Mouse (Mus musculus) forebrain, postnatal 0 days (tissue): Measurements from ENCODE around the gene Rhbdf2. TPM values are rescaled to one million over a fixed set of nuclear protein-coding genes. Genes with fewer than 3 reads are reported as not detected.

Experiments
- ATAC-seq: fragments of 200-750 bp; cut with Nextera tagmentation; 2 replicates; pipeline ENCODE4 v1.8.0; 2017; ENCODE audit warnings: mild to moderate bottlenecking, moderate library complexity
- DNase-seq: peaks from one replicate; pipeline ENCODE4 v3.0.0-alpha.2; 2015
- H3K27ac ChIP-seq: fragments of 300-500 bp; sonication (generic); 2 replicates; pipeline ENCODE4 v1.5.1; 2014; ENCODE audit warnings: low read depth, mild to moderate bottlenecking, antibody characterized with exemption, low read length, moderate library complexity, mixed read lengths
- H3K27me3 ChIP-seq: fragments of 300-500 bp; sonication (generic); 2 replicates; pipeline ENCODE4 v1.6.1; 2014; ENCODE audit warnings: mild to moderate bottlenecking, low read length, mixed read lengths; ENCODE audit not compliant: insufficient read depth
- H3K36me3 ChIP-seq: fragments of 300-500 bp; sonication (generic); 2 replicates; pipeline ENCODE4 v1.6.1; 2014; ENCODE audit warnings: mild to moderate bottlenecking, moderate library complexity; ENCODE audit not compliant: insufficient read depth
- H3K4me1 ChIP-seq: fragments of 300-500 bp; sonication (generic); 2 replicates; pipeline ENCODE4 v1.6.1; 2014; ENCODE audit warnings: antibody characterized with exemption; ENCODE audit not compliant: insufficient read depth
- H3K4me2 ChIP-seq: fragments of 300-500 bp; sonication (generic); 2 replicates; pipeline ENCODE4 v1.6.1; 2014; ENCODE audit warnings: low read depth, mild to moderate bottlenecking, moderate library complexity
- H3K4me3 ChIP-seq: fragments of 300-500 bp; sonication (generic); 2 replicates; pipeline ENCODE4 v1.5.1; 2014; ENCODE audit warnings: low read depth, low read length, mixed read lengths
- H3K9ac ChIP-seq: fragments of 300-500 bp; sonication (generic); 2 replicates; pipeline ENCODE4 v1.6.1; 2014; ENCODE audit warnings: mild to moderate bottlenecking
- H3K9me3 ChIP-seq: fragments of 300-500 bp; sonication (generic); 2 replicates; pipeline ENCODE4 v1.6.1; 2016; ENCODE audit warnings: low read length
- CTCF ChIP-seq: sonication (generic); IDR thresholded peaks from 2 replicates; pipeline ENCODE4 v1.5.1; 2016; ENCODE audit warnings: antibody characterized with exemption, control low read depth, low read depth
- WGBS: fragments of 180-500 bp; shearing (Covaris S2); extraction: QIAGEN DNeasy Blood & Tissue Kit; methylation state at CpG from one replicate; pipeline ENCODE4 v1.1.7; 2014; 5-methylcytosine and 5-hydroxymethylcytosine counted together
- polyA plus RNA-seq: library from polyadenylated mRNA; unstranded; fragments of >200 nt; fragmentation: Nextera tagmentation; extraction: Ambion mirVana; gene quantifications from 2 replicates; pipeline ENCODE4 v1.2.1, GENCODE M21; 2015
- total RNA-seq: library from RNA; depleted of rRNA; stranded (reverse); fragments of >200 nt; gene quantifications from 2 replicates; pipeline ENCODE4 v1.2.3, GENCODE M21; 2014

Rhbdf2 gene
- total and polyA plus RNA-seq, 2 experiments from 2014 or later: 0.97 to 1.9 TPM

- Histone ChIP-seq H3K4me2 (no peak overlapping the region), H3K4me1 (peaks cover 12% of the 10 kb centered on the region; the same call in 1 of the 2 replicates), H3K27me3 (no peaks in the 10 kb centered on the region), H3K36me3 (no peaks in the 10 kb centered on the region), H3K4me3 (no peak overlapping the region), H3K9me3 (no peaks in the 10 kb centered on the region), H3K27ac (no peak overlapping the region), H3K9ac (no peak overlapping the region)
- 69% methylated on average over 18 of the region's 18 CpGs for WGBS
- ATAC-seq (no peak), DNase-seq (no peak)
- TF ChIP-seq CTCF: no peak
Observed at GRCm38 (mm10) chr11:116648213-116648921, 21.5 kb upstream of the Rhbdf2 start.

- Histone ChIP-seq H3K9ac (no peak overlapping the region), H3K9me3 (no peaks in the 10 kb centered on the region), H3K4me1 (peaks cover 13% of the 10 kb centered on the region; the same call in 1 of the 2 replicates), H3K36me3 (no peaks in the 10 kb centered on the region), H3K27ac (no peak overlapping the region), H3K4me3 (no peak overlapping the region), H3K27me3 (no peaks in the 10 kb centered on the region), H3K4me2 (no peak overlapping the region)
- TF ChIP-seq CTCF: no peak
- 67% methylated on average over 11 of the region's 11 CpGs for WGBS
- no peak for ATAC-seq
- DNase-seq: no peak
Observed at GRCm38 (mm10) chr11:116647340-116647991, 20.6 kb upstream of the Rhbdf2 start.

DNA sequence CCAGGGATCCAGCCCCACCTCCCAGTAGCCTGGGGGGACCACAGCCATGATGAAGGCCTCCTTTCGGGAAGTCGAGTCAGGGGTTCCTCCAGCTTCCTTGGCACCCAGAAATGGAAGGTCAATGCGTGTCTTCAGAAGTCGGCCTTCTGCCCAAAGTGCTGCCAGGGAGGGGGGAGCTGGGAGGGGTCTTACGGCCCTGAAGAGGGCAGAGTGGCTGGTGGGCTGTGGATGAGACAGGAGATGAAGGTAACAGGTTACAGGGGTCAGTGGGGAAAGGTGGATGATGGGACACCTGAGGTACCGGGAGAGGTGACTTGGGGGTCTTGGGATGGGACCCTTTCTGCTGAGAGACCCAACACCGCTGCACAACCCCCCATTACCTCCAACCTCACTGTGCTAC lies 20.0 kb upstream of the Rhbdf2 start:
- DNase-seq: no peak
- TF ChIP-seq CTCF: no peak
- Histone ChIP-seq H3K4me1 (peaks cover 13% of the 10 kb centered on the region; the same call in 1 of the 2 replicates), H3K9ac (no peak overlapping the region), H3K36me3 (no peaks in the 10 kb centered on the region), H3K4me3 (no peak overlapping the region), H3K27me3 (no peaks in the 10 kb centered on the region), H3K27ac (no peak overlapping the region), H3K9me3 (no peaks in the 10 kb centered on the region), H3K4me2 (no peak overlapping the region)
- WGBS: 85% methylated on average over 7 of the region's 7 CpGs
- no peak for ATAC-seq

- WGBS: 72% methylated on average over 11 of the region's 11 CpGs
- H3K27ac ChIP-seq: no peak overlapping the region
- H3K4me2 ChIP-seq: no peak overlapping the region
- TF ChIP-seq CTCF: no peak
- H3K4me1 ChIP-seq: peaks cover 13% of the 10 kb centered on the region; the same call in 1 of the 2 replicates
- H3K4me3 ChIP-seq: no peak overlapping the region
- DNase-seq (no peak), ATAC-seq (no peak)
- no peak overlapping the region for H3K9ac ChIP-seq
- no peaks in the 10 kb centered on the region for H3K27me3 ChIP-seq
- no peaks in the 10 kb centered on the region for H3K9me3 ChIP-seq
- H3K36me3 ChIP-seq: no peaks in the 10 kb centered on the region
Observed at GRCm38 (mm10) chr11:116646136-116646535, 19.3 kb upstream of the Rhbdf2 start.

DNA sequence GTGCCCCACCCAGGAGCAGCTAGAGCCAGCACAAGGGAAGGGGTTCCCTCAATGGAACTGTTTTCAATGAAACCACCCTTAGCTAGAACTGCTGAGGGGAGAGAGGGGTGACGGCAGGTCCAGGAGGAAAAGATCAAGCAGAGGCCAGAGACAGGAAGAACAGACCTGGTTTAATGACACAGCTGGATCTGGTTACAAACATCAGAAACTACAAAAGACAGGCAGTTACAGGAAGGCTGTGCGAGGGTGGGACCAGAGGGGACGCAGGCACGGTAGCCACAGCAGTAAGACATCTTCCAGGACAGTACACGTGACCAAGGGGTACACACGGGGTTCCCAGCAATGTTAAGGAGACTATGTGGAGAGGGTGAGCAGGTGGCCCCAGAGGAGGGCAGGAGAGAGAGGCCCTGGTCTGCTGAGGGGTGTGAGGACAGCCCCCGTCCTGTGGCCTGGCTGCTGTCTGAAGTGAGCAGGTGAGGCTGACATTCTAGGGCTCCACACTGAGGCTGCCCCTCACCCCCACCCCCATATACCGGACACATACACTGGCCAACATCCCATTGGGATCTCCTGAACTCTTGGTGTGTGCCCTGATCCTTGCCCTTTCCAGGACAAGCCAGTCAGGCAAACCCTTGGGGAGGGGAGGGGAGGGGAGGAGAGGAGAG lies 18.8 kb upstream of the Rhbdf2 start:
- peaks cover 13% of the 10 kb centered on the region; the same call in 1 of the 2 replicates for H3K4me1 ChIP-seq
- ATAC-seq: no peak
- no peak overlapping the region for H3K4me3 ChIP-seq
- no peak for TF ChIP-seq CTCF
- 77% methylated on average over 8 of the region's 8 CpGs for WGBS
- no peak overlapping the region for H3K4me2 ChIP-seq
- H3K27me3 ChIP-seq: no peaks in the 10 kb centered on the region
- no peak overlapping the region for H3K27ac ChIP-seq
- no peak for DNase-seq
- H3K9me3 ChIP-seq: no peaks in the 10 kb centered on the region
- H3K9ac ChIP-seq: no peak overlapping the region
- no peaks in the 10 kb centered on the region for H3K36me3 ChIP-seq

DNA sequence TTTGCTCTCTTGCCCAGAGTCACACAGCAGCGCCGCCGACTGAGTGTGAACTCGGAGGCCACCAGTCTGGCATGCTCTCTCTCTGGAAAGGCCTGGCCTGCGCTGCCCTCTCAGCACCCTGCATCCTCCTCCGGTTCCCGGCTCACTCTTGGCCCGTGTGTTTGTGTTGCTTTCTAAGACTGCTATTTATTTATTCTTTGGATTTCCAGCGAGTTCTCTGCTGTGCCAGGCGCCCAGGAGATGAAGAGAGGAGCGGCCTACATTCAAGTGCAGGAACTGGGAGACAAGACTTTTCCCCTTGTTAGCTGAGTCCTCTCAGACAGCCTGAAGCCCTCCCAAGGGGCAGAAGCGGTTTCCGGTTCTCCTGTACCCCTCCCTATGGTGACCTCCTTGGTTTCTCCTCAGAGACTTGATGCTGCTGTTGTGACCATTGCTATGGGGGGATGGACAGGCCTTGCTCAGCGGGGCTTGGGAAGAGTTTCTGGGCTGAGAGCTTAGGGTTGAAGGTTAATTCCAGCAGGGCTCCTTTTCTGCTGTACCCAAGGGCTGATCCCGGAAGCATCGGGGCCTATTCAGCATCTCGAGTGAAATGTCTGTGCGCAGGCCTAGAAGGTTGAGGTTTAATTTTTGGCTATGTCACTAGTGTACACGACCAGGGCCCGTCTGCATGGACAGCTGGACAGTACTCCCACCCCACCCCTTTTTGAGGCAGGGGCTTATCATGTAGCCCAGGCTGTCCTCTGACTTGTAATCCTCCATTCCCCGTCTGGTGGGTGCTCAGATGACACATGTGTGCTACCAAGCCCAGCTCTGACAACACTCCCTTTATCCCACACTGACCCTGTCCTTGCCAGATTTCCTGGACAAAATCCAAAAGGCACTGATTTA lies 17.6 kb upstream of the Rhbdf2 start:
- ATAC-seq (no peak), DNase-seq (no peak)
- Histone ChIP-seq H3K4me1 (peaks cover 13% of the 10 kb centered on the region; the same call in 1 of the 2 replicates), H3K4me3 (no peak overlapping the region), H3K36me3 (no peaks in the 10 kb centered on the region), H3K27ac (peak overlapping the region; percentile 48; the same call in 1 of the 2 replicates), H3K9me3 (no peaks in the 10 kb centered on the region), H3K4me2 (peak overlapping the region; percentile 45), H3K9ac (no peak overlapping the region), H3K27me3 (no peaks in the 10 kb centered on the region)
- 46% methylated on average over 21 of the region's 21 CpGs for WGBS
- TF ChIP-seq CTCF: no peak
